Comparison of ENCODE assay signal across 22 mouse cellular contexts in genomic region chr6:135944358-135944757, GRCm38 (mm10).
DNase-seq lines count a peak whose midpoint lies in the region; ATAC-seq lines count a peak whose summit lies in the region.
"Had no signal": no experiment of that assay in that cellular context is flagged by ENCODE, and none has a peak within 500 bp of the region (broad histone marks: within the 10 kb centered on the region; RNA-seq: fewer than 3 reads in every experiment).

No protein-coding gene starts in this region.

- peak; percentile 69 for DNase-seq in heart, adult 11 months
- DNase-seq in heart, embryonic 10.5 days (ENCODE audit: low spot score), result no peak
- DNase-seq in kidney, postnatal 25 days, result no peak
- DNase-seq in kidney, adult 18-20 months, result no peak
- DNase-seq: adrenal gland, adult 8-10 months; adrenal gland, postnatal 14 days; adrenal gland, postnatal 36 days; B cell, adult 2 months; cerebellum, adult 11-12 months; cerebellum, adult 2 months; cerebellum, adult 9-10 months had no signal

- no peaks in the 10 kb centered on the region for H3K9me3 ChIP-seq in heart, embryonic 10.5 days
- no peaks in the 10 kb centered on the region for H3K9me3 ChIP-seq in kidney, embryonic 14.5 days (ENCODE audit: control insufficient read depth, low read length)
- no peaks in the 10 kb centered on the region for H3K9me3 ChIP-seq in kidney, embryonic 16.5 days (ENCODE audit: low read length)
- H3K9me3 ChIP-seq: embryonic facial prominence, embryonic 10.5 days; embryonic facial prominence, embryonic 12.5 days; forebrain, embryonic 13.5 days; forebrain, embryonic 15.5 days had no signal

- no peaks in the 10 kb centered on the region for H3K27me3 ChIP-seq in heart, embryonic 10.5 days (ENCODE audit: insufficient read depth, poor library complexity, severe bottlenecking)
- no peaks in the 10 kb centered on the region for H3K27me3 ChIP-seq in kidney, embryonic 14.5 days (ENCODE audit: control insufficient read depth, insufficient read depth, low read length)
- no peaks in the 10 kb centered on the region for H3K27me3 ChIP-seq in kidney, embryonic 16.5 days (ENCODE audit: insufficient read depth, low read length)
- H3K27me3 ChIP-seq: CH12.LX; embryonic facial prominence, embryonic 12.5 days; forebrain, embryonic 13.5 days; forebrain, embryonic 15.5 days; Patski had no signal

- 84% methylated on average over 5 of the region's 5 CpGs for WGBS in heart, embryonic 10.5 days
- 77% methylated on average over 5 of the region's 5 CpGs for WGBS in kidney, embryonic 14.5 days
- 63% methylated on average over 5 of the region's 5 CpGs for WGBS in kidney, embryonic 16.5 days

- H3K4me1 ChIP-seq in heart, embryonic 10.5 days, result no peaks in the 10 kb centered on the region
- peaks cover 6% of the 10 kb centered on the region; the same call in 1 of the 2 replicates for H3K4me1 ChIP-seq in kidney, embryonic 14.5 days (ENCODE audit: control insufficient read depth, insufficient read depth, low read length)
- peaks cover 8% of the 10 kb centered on the region; the same call in 1 of the 2 replicates for H3K4me1 ChIP-seq in kidney, embryonic 16.5 days (ENCODE audit: insufficient read depth, low read length)
- H3K4me1 ChIP-seq: embryonic facial prominence, embryonic 12.5 days; forebrain, embryonic 13.5 days; forebrain, embryonic 15.5 days had no signal

- H3K27ac ChIP-seq in heart, embryonic 10.5 days, result no peak overlapping the region
- no peak overlapping the region for H3K27ac ChIP-seq in kidney, embryonic 14.5 days (ENCODE audit: low read depth, low read length)
- H3K27ac ChIP-seq in kidney, embryonic 16.5 days (ENCODE audit: low read length), result no peak overlapping the region
- H3K27ac ChIP-seq: embryonic facial prominence, embryonic 10.5 days; embryonic facial prominence, embryonic 12.5 days; forebrain, embryonic 13.5 days; forebrain, embryonic 15.5 days had no signal

- H3K36me3 ChIP-seq in heart, embryonic 10.5 days, result no peaks in the 10 kb centered on the region
- no peaks in the 10 kb centered on the region for H3K36me3 ChIP-seq in kidney, embryonic 14.5 days (ENCODE audit: control insufficient read depth, insufficient read depth, low read length)
- no peaks in the 10 kb centered on the region for H3K36me3 ChIP-seq in kidney, embryonic 16.5 days (ENCODE audit: insufficient read depth, low read length)
- H3K36me3 ChIP-seq: embryonic facial prominence, embryonic 10.5 days; embryonic facial prominence, embryonic 12.5 days; forebrain, embryonic 15.5 days; G1E had no signal

- H3K4me3 ChIP-seq in heart, embryonic 10.5 days, result no peak overlapping the region
- H3K4me3 ChIP-seq in kidney, embryonic 14.5 days (ENCODE audit: low read length), result no peak overlapping the region
- H3K4me3 ChIP-seq in kidney, embryonic 16.5 days (ENCODE audit: low read length), result no peak overlapping the region
- H3K4me3 ChIP-seq: embryonic facial prominence, embryonic 10.5 days; embryonic facial prominence, embryonic 12.5 days; forebrain, embryonic 13.5 days; forebrain, embryonic 15.5 days had no signal

- H3K4me2 ChIP-seq in kidney, embryonic 14.5 days (replicated peaks; ENCODE audit: low read depth, low read length), result no peak overlapping the region
- H3K4me2 ChIP-seq in kidney, embryonic 16.5 days (replicated peaks; ENCODE audit: low read depth, low read length), result no peak overlapping the region
- H3K4me2 ChIP-seq: embryonic facial prominence, embryonic 12.5 days; forebrain, embryonic 13.5 days; forebrain, embryonic 15.5 days had no signal

- 0 out of 2 replicates have a peak, but pooled peaks have one; percentile 26 for ATAC-seq in kidney, embryonic 14.5 days (ENCODE audit: low FRiP score, low TSS enrichment)
- peak; percentile 69 for ATAC-seq in kidney, embryonic 16.5 days (ENCODE audit: low FRiP score, low TSS enrichment)
- ATAC-seq: activated CD4-positive, CD25-positive, alpha-beta regulatory T cell, adult 4 months; CD4-positive, CD25-positive, alpha-beta regulatory T cell, adult 4 months; forebrain, embryonic 13.5 days; forebrain, embryonic 15.5 days; Patski had no signal

- no peak overlapping the region for H3K9ac ChIP-seq in kidney, embryonic 14.5 days (ENCODE audit: low read depth, low read length)
- H3K9ac ChIP-seq in kidney, embryonic 16.5 days (replicated peaks; ENCODE audit: low read length), result no peak overlapping the region
- H3K9ac ChIP-seq: embryonic facial prominence, embryonic 12.5 days; forebrain, embryonic 13.5 days; forebrain, embryonic 15.5 days had no signal
